Mouse (Mus musculus): ENCODE results near the gene Zfp786. TPM values are rescaled to one million over a fixed set of nuclear protein-coding genes. Genes with fewer than 3 reads are reported as not detected.
"Not testable (repeated sequence)": the region's sequence is repeated elsewhere in the genome, so short reads cannot be mapped to it uniquely, and the experiment has no call there.

Gene Zfp786
- under 1 TPM; 0.46 to 0.53 TPM for total RNA-seq (2021)
- long read RNA-seq, experiment 1, partial matches to known transcripts: 0 of 1 reads
- long read RNA-seq, experiment 1, other reads (novel, unspliced or antisense): 0 of 1 reads
- long read RNA-seq, experiment 2, partial matches to known transcripts: 0 of 1 reads
- long read RNA-seq, experiment 2, other reads (novel, unspliced or antisense): 0 of 1 reads

DNA sequence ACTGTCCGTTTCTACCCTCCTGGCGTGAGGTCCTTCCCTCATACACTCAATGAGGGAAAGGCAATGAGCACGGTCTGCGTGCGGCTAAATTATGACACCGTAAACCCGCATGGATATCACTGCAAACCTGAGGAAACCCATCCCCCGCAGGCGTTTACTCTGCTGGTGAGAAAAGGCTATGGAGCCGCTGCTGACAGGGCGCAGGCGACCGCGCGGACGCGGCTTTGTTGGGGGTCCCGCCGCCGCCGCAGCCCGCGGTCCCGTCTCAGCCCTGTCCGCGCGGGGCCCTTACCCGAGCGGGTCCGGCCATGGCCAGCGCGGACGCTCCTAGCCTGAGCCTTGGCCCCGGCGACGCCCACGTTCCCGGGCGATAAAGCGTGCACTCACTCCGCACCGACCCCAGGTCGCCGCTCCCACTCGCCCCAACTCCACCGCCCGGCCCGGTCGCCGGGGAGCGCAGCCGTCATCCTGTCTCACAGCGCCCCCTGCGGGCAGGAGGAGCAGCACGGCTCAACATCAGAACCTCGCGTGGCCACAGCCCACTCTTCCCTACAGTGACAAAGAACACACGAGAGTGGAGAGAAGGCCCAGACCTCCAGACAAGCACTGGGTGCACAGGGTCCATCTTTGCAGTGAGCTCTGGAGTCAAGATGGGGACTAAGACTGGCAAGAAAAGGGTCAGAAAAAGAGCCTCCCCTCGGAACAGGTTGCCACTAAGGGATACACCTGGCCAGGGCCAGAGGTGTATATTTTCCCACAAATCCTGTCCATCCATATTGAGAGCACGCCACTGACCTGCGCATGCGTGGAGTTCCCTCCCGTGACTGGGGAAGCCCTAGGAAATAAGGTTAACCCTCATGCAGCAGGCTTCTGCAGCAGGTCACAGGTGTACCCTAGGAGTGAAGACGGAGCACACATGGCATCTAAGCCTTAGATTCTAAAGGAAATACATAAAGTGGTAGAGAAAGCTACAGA lies at the start of gene Zfp786:
Gene Zfp786, minus strand, starts transcription at position 764 of the 975 bp plus-strand sequence.
- intact Hi-C loops (cut with DNase I): loop anchor here (1.0 kb wide), 2 partner anchors 31 to 36 kb away; no protein-coding TSS in a partner anchor
- DNase-seq: peak; percentile 96

- DNase-seq: no peak
- intact Hi-C loops (cut with DNase I): no loop called here
These were observed 49.5 kb upstream of the Zfp786 start for GRCm38 (mm10) chr6:47880166-47880565.

- intact Hi-C loops (cut with DNase I): loop anchor here (5.0 kb wide), 2 partner anchors 42 to 43 kb away; partner anchors contain the start of genes Zfp212 and Zfp398
- no peak for DNase-seq
These were observed 48.5 kb upstream of the Zfp786 start for GRCm38 (mm10) chr6:47879049-47879716.

GRCm38 (mm10) chr6:47878593-47878992 lies 47.9 kb upstream of the Zfp786 start:
- DNase-seq: no peak
- intact Hi-C loops (cut with DNase I): loop anchor here (5.0 kb wide), 2 partner anchors 41 to 44 kb away; partner anchors contain the start of genes Zfp212 and Zfp398

DNA sequence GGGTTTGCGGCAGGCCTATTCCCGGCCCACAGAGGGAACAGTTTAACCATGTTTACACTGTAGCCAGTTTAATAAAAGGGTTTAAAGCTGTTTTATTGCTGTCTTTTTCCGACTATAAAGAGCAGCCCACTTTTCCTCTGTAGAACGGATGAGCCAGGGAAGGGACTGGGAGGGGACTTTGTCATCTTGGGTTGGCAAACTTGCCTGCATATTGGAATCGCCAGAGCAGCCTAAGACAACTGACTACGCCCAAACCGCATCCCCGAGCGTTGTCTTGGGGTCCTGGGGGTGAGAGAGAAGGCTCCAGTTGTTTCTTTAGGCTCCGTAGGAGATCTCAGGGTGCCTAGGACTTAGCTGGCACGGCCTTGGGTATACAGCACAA lies 47.5 kb upstream of the Zfp786 start:
- no peak for DNase-seq
- intact Hi-C loops (cut with DNase I): loop anchor here (5.0 kb wide), 2 partner anchors 41 to 44 kb away; partner anchors contain the start of genes Zfp212 and Zfp398

- intact Hi-C loops (cut with DNase I): loop anchor here (5.0 kb wide), 2 partner anchors 40 to 45 kb away; partner anchors contain the start of genes Zfp212 and Zfp398
- peak; percentile 91 to 92 for DNase-seq
These were observed 46.9 kb upstream of the Zfp786 start for GRCm38 (mm10) chr6:47877461-47878132.

GRCm38 (mm10) chr6:47877058-47877457 lies 46.4 kb upstream of the Zfp786 start, which contains the start of gene Zfp282:
Gene Zfp282 (plus strand): TSS chr6:47877204.
- intact Hi-C loops (cut with DNase I): loop anchor here (5.0 kb wide), 2 partner anchors 40 to 45 kb away; partner anchors contain the start of genes Zfp212 and Zfp398

DNA sequence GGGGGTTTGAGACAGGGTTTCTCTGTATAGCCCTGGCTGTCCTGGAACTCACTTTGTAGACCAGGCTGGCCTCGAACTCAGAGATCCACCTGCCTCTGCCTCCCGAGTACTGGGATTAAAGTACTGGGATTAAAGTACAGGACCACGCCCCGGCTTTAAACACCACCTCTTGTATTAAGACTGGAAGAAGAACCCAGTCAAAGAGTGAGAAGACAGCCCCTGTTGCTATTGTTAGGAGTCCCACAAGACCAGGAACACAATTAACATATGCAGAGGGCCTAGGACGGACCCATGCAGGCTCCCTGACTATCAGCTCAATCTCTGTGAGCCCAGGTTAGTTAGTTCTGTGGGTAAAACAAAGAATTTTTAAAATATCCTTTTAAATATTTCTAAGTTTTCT lies 41.6 kb upstream of the Zfp786 start:
- intact Hi-C loops (cut with DNase I): no loop called here
- no peak for DNase-seq

More at GRCm38 (mm10) chr6:47877058-47877457, 46.4 kb upstream of the Zfp786 start, which contains the start of gene Zfp282:
- DNase-seq: no peak

GRCm38 (mm10) chr6:47857729-47858128 lies 27.1 kb upstream of the Zfp786 start:
- DNase-seq; intact Hi-C loops (cut with DNase I): not testable (repeated sequence)

DNA sequence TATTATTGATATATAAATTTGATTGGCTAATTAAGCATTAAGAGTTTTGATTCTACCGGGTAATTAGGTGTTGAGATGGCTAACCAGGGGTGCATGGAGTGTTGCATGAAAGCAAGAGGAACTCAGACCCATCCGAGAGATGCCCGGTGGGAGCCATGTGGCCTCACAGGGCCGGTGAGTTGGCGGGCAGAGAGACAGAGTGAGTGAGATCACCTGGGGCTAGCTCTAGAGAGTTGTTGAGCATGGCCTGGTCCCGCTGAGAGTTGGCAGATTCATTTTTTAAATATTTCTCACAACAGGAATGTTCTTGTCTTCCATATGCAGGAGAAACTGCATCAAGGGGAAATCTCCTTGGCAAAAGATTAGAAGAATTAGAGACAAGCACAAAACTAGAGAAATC lies 26.6 kb upstream of the Zfp786 start:
- no peak for DNase-seq
- intact Hi-C loops (cut with DNase I): no loop called here

- intact Hi-C loops (cut with DNase I): no loop called here
These were observed 15.1 kb upstream of the Zfp786 start for GRCm38 (mm10) chr6:47845779-47846178.

GRCm38 (mm10) chr6:47842337-47842736 lies 11.7 kb upstream of the Zfp786 start:
- intact Hi-C loops (cut with DNase I): no loop called here

More at GRCm38 (mm10) chr6:47845779-47846178, 15.1 kb upstream of the Zfp786 start:
- DNase-seq: no peak

DNA sequence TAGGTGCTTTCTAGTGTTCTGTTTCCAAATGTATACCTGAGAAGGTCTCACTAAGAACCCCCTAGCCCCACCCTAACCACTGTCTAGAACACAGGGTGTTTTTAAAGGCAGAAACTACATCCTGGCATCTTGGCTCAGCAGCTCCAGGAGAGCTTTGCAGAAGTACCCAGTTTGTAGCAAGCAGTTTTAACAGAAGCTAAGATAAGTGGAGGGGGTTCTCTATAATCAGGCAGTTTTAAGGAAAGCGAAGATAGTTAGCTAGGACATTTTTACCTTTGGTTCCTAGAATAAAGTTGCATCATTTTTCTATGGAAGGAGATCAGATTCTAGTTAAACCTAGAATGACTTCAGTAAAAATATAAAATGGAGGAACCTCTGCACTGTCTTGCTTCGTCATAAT lies 11.2 kb upstream of the Zfp786 start:
- DNase-seq: no peak
- intact Hi-C loops (cut with DNase I): no loop called here

More at GRCm38 (mm10) chr6:47842337-47842736, 11.7 kb upstream of the Zfp786 start:
- DNase-seq: no peak

- intact Hi-C loops (cut with DNase I): no loop called here
- no peak for DNase-seq
These were observed 10.4 kb upstream of the Zfp786 start for GRCm38 (mm10) chr6:47841077-47841476.

GRCm38 (mm10) chr6:47837630-47838029 lies 7.0 kb upstream of the Zfp786 start:
- no peak for DNase-seq
- intact Hi-C loops (cut with DNase I): loop anchor here (5.0 kb wide), 1 partner anchor 40 kb away; the partner anchor contains the start of gene Zfp282

GRCm38 (mm10) chr6:47835984-47836521 lies 5.4 kb upstream of the Zfp786 start:
- DNase-seq: peak in 1 of 2 experiments; percentile 52
- intact Hi-C loops (cut with DNase I): loop anchor here (5.0 kb wide), 1 partner anchor 41 kb away; the partner anchor contains the start of gene Zfp282

DNA sequence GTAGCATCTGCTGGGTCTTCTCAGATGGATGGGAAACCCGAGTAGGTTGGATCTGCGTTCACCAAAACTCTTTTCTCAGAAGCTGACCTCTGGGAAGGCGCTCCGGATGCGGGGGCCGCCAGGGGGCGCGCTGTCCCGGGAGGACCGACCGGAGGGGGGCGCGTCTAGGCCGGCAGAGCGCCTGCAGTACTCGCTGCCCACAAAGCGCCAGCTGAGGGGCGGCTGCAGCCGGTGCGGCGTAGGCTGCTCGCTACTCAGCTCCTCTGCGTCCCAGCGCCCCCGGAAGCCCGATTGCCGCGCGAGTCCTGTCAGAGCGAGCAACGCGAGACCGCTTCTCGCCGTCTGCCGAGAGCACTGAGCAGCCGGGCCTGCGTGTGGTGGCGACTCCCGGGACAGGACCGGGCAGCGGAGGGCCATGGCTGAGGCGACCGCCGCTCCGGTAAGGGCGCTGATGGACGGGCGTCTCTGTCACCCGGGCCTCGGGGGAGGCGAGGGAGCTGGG lies 4.9 kb upstream of the Zfp786 start, which contains the start of gene Zfp398:
Gene Zfp398, plus strand, starts transcription at position 180 of the 502 bp plus-strand sequence.
- DNase-seq: peak; percentile 98 to 99
- intact Hi-C loops (cut with DNase I): loop anchor here (5.0 kb wide), 1 partner anchor 42 kb away; the partner anchor contains the start of gene Zfp282

DNA sequence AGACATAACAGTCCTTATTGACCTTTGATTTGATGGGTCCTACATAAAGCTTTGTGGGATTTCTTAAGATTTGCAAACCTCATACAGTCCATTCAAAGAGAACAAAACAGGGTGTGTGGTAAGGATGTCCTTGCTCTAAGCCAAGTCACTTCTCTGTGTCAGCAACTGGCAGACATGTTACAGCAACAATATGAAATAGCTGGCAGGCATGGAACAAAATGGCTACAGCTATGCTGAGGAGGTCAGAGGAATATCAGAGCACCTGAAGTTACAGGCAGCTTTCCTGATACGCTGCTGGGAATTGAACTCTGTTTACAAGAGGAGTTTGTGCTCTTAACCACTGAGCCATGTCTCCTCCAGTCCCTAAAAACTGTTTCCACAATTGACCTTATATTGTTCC lies 1.6 kb upstream of the Zfp786 start:
- intact Hi-C loops (cut with DNase I): no loop called here
- no peak for DNase-seq

DNA sequence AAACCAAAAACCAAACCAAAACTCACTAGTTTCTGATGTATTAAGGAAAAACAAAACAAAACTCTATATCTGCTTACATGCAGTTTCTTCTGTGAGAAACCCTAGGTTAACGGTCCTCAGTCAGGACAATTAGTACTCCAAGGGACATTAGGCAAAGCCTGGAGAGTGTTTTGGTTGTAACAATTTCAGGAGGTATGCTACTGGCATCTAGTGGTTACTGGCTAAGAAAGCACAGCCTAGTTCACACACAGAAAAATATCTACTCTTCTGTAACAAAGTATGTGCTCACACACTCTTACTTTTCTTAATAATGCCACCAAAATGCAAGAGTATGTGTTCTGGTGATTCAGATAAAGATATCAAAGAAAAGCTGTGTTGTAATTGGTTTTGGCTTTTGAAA lies 1.7 kb downstream of the Zfp786 start:
- intact Hi-C loops (cut with DNase I): no loop called here
- no peak for DNase-seq

Measured in heart, postnatal 14 days (tissue).